Mouse (Mus musculus) heart, adult 2 months (tissue): ENCODE data around the gene Il15.

Experiments used
- CTCF ChIP-seq: fragments of 200-600 bp; IDR thresholded peaks from 2 replicates; pipeline ENCODE4 v1.8.1; 2022; ENCODE audit warnings: antibody characterized with exemption, mild to moderate bottlenecking, moderate library complexity
- POLR2A ChIP-seq: fragments of 200-500 bp; IDR thresholded peaks from 2 replicates; pipeline ENCODE4 v1.6.1; 2011; ENCODE audit warnings: mild to moderate bottlenecking, low read depth, low read length, control low read depth; ENCODE audit not compliant: insufficient read depth

DNA sequence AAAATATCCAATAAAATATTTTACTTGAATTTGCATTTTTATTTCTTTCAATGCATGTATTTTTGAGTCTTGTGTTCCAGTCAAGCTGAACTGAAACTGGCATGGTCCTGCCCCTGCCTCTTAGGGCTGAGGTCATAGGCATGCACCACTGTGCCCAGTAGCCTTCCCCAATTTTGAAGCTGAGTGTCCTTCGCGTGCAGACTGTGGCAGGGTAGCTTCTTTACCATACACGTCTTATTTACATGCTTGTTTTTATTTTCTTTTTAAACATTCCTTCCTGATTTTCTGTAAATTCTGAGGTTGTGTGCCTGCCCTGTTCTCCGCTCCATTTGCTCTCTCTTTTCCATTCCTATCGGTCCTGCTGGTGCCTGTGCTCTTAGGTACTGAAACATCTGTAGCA is 111.4 kb downstream of the Il15 start:
- TF ChIP-seq CTCF, result no peak
- no peak for TF ChIP-seq POLR2A
